Mouse (Mus musculus) liver, postnatal 0 days (tissue): Measurements from ENCODE around the gene Arrb1. TPM values are rescaled to one million over a fixed set of nuclear protein-coding genes. Genes with fewer than 3 reads are reported as not detected.

Experiments
- ATAC-seq: fragments of 200-750 bp; cut with Nextera tagmentation; 2 replicates; pipeline ENCODE4 v1.8.0; 2017; ENCODE audit warnings: mild to moderate bottlenecking, moderate library complexity
- DNase-seq: peaks from one replicate; pipeline ENCODE4 v3.0.0-alpha.2; 2016
- H3K27ac ChIP-seq: fragments of 300-500 bp; sonication (generic); 2 replicates; pipeline ENCODE4 v1.5.1; 2014; ENCODE audit warnings: antibody characterized with exemption, moderate library complexity, mild to moderate bottlenecking, low read depth
- H3K27me3 ChIP-seq: fragments of 300-500 bp; sonication (generic); 2 replicates; pipeline ENCODE4 v1.6.1; 2014; ENCODE audit warnings: low read length, control low read depth, mixed read lengths; ENCODE audit not compliant: insufficient read depth
- H3K36me3 ChIP-seq: fragments of 300-500 bp; sonication (generic); replicated peaks from 2 replicates; pipeline ENCODE4 v1.6.1; 2014; ENCODE audit warnings: mild to moderate bottlenecking, control low read depth, low read length, moderate library complexity, mixed read lengths; ENCODE audit not compliant: insufficient read depth
- H3K4me1 ChIP-seq: fragments of 300-500 bp; sonication (generic); 2 replicates; pipeline ENCODE4 v1.6.1; 2014; ENCODE audit warnings: antibody characterized with exemption, mild to moderate bottlenecking, control low read depth; ENCODE audit not compliant: insufficient read depth
- H3K4me2 ChIP-seq: fragments of 300-500 bp; sonication (generic); 2 replicates; pipeline ENCODE4 v1.6.1; 2014; ENCODE audit warnings: low read depth, mild to moderate bottlenecking, low read length, moderate library complexity, mixed read lengths
- H3K4me3 ChIP-seq: fragments of 300-500 bp; sonication (generic); 2 replicates; pipeline ENCODE4 v1.5.1; 2014; ENCODE audit warnings: low read depth, low read length
- H3K9ac ChIP-seq: fragments of 300-500 bp; sonication (generic); replicated peaks from 2 replicates; pipeline ENCODE4 v1.6.1; 2014; ENCODE audit warnings: mild to moderate bottlenecking, moderate library complexity
- H3K9me3 ChIP-seq: fragments of 300-500 bp; sonication (generic); 2 replicates; pipeline ENCODE4 v1.6.1; 2016; ENCODE audit warnings: mild to moderate bottlenecking, control low read depth, low read length, mixed read lengths
- CTCF ChIP-seq: sonication (generic); IDR thresholded peaks from 2 replicates; pipeline ENCODE4 v1.5.1; 2016; ENCODE audit warnings: antibody characterized with exemption, low read depth
- EP300 ChIP-seq: IDR thresholded peaks from 2 replicates; pipeline ENCODE4 v1.6.1; 2016; ENCODE audit warnings: antibody characterized with exemption, low read depth, mild to moderate bottlenecking
- WGBS: fragments of 180-500 bp; shearing (Covaris S2); extraction: QIAGEN DNeasy Blood & Tissue Kit; methylation state at CpG from one replicate; pipeline ENCODE4 v1.1.7; 2014; ENCODE audit not compliant: insufficient replicate concordance; 5-methylcytosine and 5-hydroxymethylcytosine counted together
- polyA plus RNA-seq: library from polyadenylated mRNA; unstranded; fragments of >200 nt; fragmentation: Nextera tagmentation; extraction: Ambion mirVana; gene quantifications from 2 replicates; pipeline ENCODE4 v1.2.1, GENCODE M21; 2015

Arrb1 gene
- polyA plus RNA-seq: 20.1 and 21.8 TPM in 2 replicates

- H3K4me1 ChIP-seq: peaks cover 77% of the 10 kb centered on the region
- WGBS: 0% methylated on average over 50 of the region's 68 CpGs
These were observed at the start of gene Arrb1 for GRCm38 (mm10) chr7:99534901-99535735. Arrb1 (plus strand) TSS chr7:99535466.

DNA sequence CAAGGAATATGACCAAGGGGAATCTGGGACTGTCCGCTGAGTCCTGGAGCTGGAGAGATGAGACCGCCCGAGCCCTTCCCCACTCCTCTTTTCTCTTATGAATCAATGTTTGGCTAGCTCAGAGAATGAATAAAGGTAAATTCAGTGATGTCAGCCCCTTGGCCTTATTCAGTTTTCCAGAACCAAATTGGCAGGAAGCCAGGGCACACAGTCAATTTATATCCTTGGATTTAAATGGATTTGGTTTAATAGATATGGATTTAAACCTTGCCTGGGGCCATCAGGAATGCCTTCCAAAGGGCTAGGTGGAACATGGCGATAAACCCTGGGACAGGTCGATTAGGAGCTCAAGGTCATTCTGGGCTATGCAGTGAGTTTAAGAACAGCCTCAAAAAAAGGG is 45.6 kb upstream of the Arrb1 start:
- H3K27ac ChIP-seq: no peak overlapping the region
- H3K36me3 ChIP-seq: no peaks in the 10 kb centered on the region
- H3K4me2 ChIP-seq: no peak overlapping the region
- WGBS: 75% methylated on average over 5 of the region's 5 CpGs
- H3K9me3 ChIP-seq: no peaks in the 10 kb centered on the region
- ATAC-seq: no peak
- no peak overlapping the region for H3K9ac ChIP-seq
- no peaks in the 10 kb centered on the region for H3K4me1 ChIP-seq
- no peak for DNase-seq
- no peaks in the 10 kb centered on the region for H3K27me3 ChIP-seq
- no peak for TF ChIP-seq CTCF
- no peak for TF ChIP-seq EP300
- H3K4me3 ChIP-seq: no peak overlapping the region

More at GRCm38 (mm10) chr7:99534901-99535735, at the start of gene Arrb1:
- peak; percentile 87 for DNase-seq
- Histone ChIP-seq H3K4me3 (peak within 1 kb of the TSS; percentile 77), H3K27me3 (no peaks in the 10 kb centered on the region), H3K9ac (peak within 1 kb of the TSS; percentile 93), H3K36me3 (no peaks in the 10 kb centered on the region), H3K4me2 (peak within 1 kb of the TSS; percentile 97), H3K27ac (peak within 1 kb of the TSS; percentile 89), H3K9me3 (no peaks in the 10 kb centered on the region)
- ATAC-seq: peak; percentile 84
- peak; percentile 50 for TF ChIP-seq CTCF
- TF ChIP-seq EP300: peak; percentile 75; the same call in 1 of the 2 replicates

GRCm38 (mm10) chr7:99499128-99499527 is 36.1 kb upstream of the Arrb1 start:
- Histone ChIP-seq H3K27me3 (no peaks in the 10 kb centered on the region), H3K9me3 (no peaks in the 10 kb centered on the region), H3K9ac (no peak overlapping the region), H3K4me2 (no peak overlapping the region), H3K4me1 (peaks cover 3% of the 10 kb centered on the region; the same call in 1 of the 2 replicates), H3K27ac (no peak overlapping the region), H3K36me3 (no peaks in the 10 kb centered on the region), H3K4me3 (no peak overlapping the region)
- no peak for TF ChIP-seq CTCF
- no peak for TF ChIP-seq EP300
- WGBS: 68% methylated on average over 1 of the region's 1 CpGs
- DNase-seq (no peak), ATAC-seq (no peak)

DNA sequence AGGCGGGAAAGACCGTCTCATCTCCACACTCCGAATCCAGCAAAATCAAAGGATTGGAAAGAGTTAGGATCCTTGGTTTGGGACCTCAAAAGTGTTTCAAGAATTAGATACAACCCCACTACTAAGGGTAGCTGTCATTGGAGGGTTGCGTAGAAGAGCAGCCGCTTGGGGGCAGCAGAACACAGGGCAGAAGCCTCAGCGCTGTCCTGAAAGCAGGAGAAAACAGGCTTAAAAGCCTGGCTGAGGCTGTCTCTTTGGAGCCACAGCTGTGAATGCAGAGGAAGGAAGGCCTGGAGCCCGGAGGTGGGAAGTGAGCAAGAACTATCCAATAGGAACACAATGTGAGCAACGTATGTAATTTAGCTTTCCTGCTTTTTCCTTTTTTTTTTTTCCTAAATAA is 35.1 kb upstream of the Arrb1 start:
- Histone ChIP-seq H3K9me3 (no peaks in the 10 kb centered on the region), H3K36me3 (no peaks in the 10 kb centered on the region), H3K9ac (no peak overlapping the region), H3K4me2 (no peak overlapping the region), H3K27me3 (no peaks in the 10 kb centered on the region), H3K27ac (peak overlapping the region; percentile 57; the same call in 1 of the 2 replicates), H3K4me1 (peaks cover 3% of the 10 kb centered on the region; the same call in 1 of the 2 replicates), H3K4me3 (no peak overlapping the region)
- peak; percentile 89 for DNase-seq
- WGBS: 1% methylated on average over 8 of the region's 8 CpGs
- peak; percentile 88 for ATAC-seq
- no peak for TF ChIP-seq EP300
- peak; percentile 99 for TF ChIP-seq CTCF

- Histone ChIP-seq H3K36me3 (no peaks in the 10 kb centered on the region), H3K27me3 (no peaks in the 10 kb centered on the region), H3K4me1 (peaks cover 3% of the 10 kb centered on the region; the same call in 1 of the 2 replicates), H3K9me3 (no peaks in the 10 kb centered on the region), H3K9ac (no peak overlapping the region; the same call in 1 of the 2 replicates), H3K4me2 (0 out of 2 replicates have a peak overlapping the region, but pooled peaks have one; percentile 4), H3K4me3 (no peak overlapping the region), H3K27ac (peak overlapping the region; percentile 57; the same call in 1 of the 2 replicates)
- 41% methylated on average over 5 of the region's 5 CpGs for WGBS
- DNase-seq (no peak), ATAC-seq (peak; percentile 66)
- no peak for TF ChIP-seq EP300
- TF ChIP-seq CTCF: no peak
These were observed 34.6 kb upstream of the Arrb1 start for GRCm38 (mm10) chr7:99500655-99501054.

DNA sequence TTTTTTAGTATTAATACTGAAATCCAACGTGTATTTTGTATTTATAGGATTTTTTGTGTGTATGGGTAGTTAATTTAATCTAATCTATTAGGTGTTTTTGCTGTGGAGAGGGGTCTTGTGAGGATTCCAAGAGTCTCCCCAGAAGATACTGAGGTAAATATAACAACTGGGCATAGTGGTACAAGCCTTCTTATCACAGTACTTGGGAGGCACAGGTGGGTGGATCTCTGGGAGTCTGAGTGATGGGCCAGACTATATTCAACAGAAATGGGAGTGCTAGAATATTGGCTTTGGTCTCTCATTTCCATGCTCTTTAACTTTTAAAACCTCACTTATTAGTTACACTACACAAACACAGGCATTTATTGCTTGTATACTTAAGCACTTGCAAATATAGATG is 34.1 kb upstream of the Arrb1 start:
- peak overlapping the region; percentile 18; the same call in 1 of the 2 replicates for H3K4me2 ChIP-seq
- no peaks in the 10 kb centered on the region for H3K36me3 ChIP-seq
- no peak overlapping the region for H3K9ac ChIP-seq
- H3K27ac ChIP-seq: no peak overlapping the region
- TF ChIP-seq CTCF: no peak
- no peak for TF ChIP-seq EP300
- ATAC-seq: peak; percentile 49; the same call in 1 of the 2 replicates
- no peak overlapping the region for H3K4me3 ChIP-seq
- H3K27me3 ChIP-seq: no peaks in the 10 kb centered on the region
- H3K4me1 ChIP-seq: peaks cover 3% of the 10 kb centered on the region; the same call in 1 of the 2 replicates
- 47% methylated on average over 1 of the region's 1 CpGs for WGBS
- no peaks in the 10 kb centered on the region for H3K9me3 ChIP-seq
- no peak for DNase-seq
